Mouse (Mus musculus) heart, embryonic 16.5 days (tissue): ENCODE results near the gene Olfr1381. TPM values are rescaled to one million over a fixed set of nuclear protein-coding genes. Genes with fewer than 3 reads are reported as not detected.
"Not testable (repeated sequence)": the region's sequence is repeated elsewhere in the genome, so short reads cannot be mapped to it uniquely, and the experiment has no call there.

Experiments
- ATAC-seq: fragments of 200-750 bp; cut with Nextera tagmentation; replicated peaks from 2 replicates; pipeline ENCODE4 v1.8.0; 2017; ENCODE audit warnings: moderate number of reproducible peaks; ENCODE audit not compliant: insufficient read depth, low FRiP score; ENCODE audit errors: extremely low read depth
- H3K27ac ChIP-seq: fragments of 300-500 bp; sonication (generic); 2 replicates; pipeline ENCODE4 v1.5.1; 2014; ENCODE audit warnings: mild to moderate bottlenecking, low read length, control low read depth, moderate library complexity
- H3K27me3 ChIP-seq: fragments of 300-500 bp; sonication (generic); 2 replicates; pipeline ENCODE4 v1.6.1; 2014; ENCODE audit warnings: low read length, mixed read lengths; ENCODE audit not compliant: control insufficient read depth, insufficient read depth
- H3K36me3 ChIP-seq: fragments of 300-500 bp; sonication (generic); 2 replicates; pipeline ENCODE4 v1.6.1; 2014; ENCODE audit not compliant: control insufficient read depth, insufficient read depth
- H3K4me1 ChIP-seq: fragments of 300-500 bp; sonication (generic); 2 replicates; pipeline ENCODE4 v1.6.1; 2014; ENCODE audit warnings: low read length, mixed read lengths; ENCODE audit not compliant: control insufficient read depth, insufficient read depth
- H3K4me2 ChIP-seq: fragments of 300-500 bp; sonication (generic); 2 replicates; pipeline ENCODE4 v1.6.1; 2014; ENCODE audit warnings: low read depth, mild to moderate bottlenecking, control low read depth, low read length
- H3K4me3 ChIP-seq: fragments of 300-500 bp; sonication (generic); 2 replicates; pipeline ENCODE4 v1.5.1; 2014; ENCODE audit warnings: mild to moderate bottlenecking, control low read depth, low read length
- H3K9ac ChIP-seq: fragments of 300-500 bp; sonication (generic); 2 replicates; pipeline ENCODE4 v1.6.1; 2014; ENCODE audit warnings: low read length, control low read depth
- H3K9me3 ChIP-seq: fragments of 300-500 bp; sonication (generic); replicated peaks from 2 replicates; pipeline ENCODE4 v1.6.1; 2016; ENCODE audit warnings: low read length; ENCODE audit not compliant: control insufficient read depth
- WGBS: fragments of 180-500 bp; shearing (Covaris S2); extraction: QIAGEN DNeasy Blood & Tissue Kit; methylation state at CpG from one replicate; pipeline ENCODE4 v1.1.7; 2014; 5-methylcytosine and 5-hydroxymethylcytosine counted together
- polyA plus RNA-seq: library from polyadenylated mRNA; unstranded; fragments of >200 nt; fragmentation: Nextera tagmentation; extraction: Ambion mirVana; gene quantifications from 2 replicates; pipeline ENCODE4 v1.2.1, GENCODE M21; 2015

Olfr1381 gene
- polyA plus RNA-seq, 1 experiment from 2014 or later, result not detected

DNA sequence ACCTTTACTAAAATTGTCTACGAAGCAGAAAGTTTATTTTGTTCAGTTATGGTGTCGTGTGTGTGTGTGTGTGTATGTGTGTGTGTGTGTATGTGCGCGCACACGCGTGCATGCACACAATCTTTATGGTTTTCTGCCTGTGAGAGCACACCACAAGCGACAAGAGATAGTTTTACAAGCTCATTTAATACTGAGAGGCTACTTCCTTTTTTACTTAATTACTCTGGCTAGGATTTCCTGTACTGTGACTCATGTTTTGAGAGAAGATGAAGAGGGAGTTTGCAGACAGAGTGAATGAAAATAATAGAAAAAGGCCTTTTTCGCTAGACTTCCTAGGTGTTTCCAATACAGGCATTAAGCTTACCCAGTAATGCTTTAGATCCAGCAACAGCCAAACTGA, 37.2 kb downstream of the Olfr1381 start:
- not testable (repeated sequence) for H3K4me3 ChIP-seq, ATAC-seq, H3K27me3 ChIP-seq, H3K9me3 ChIP-seq, H3K4me1 ChIP-seq, H3K4me2 ChIP-seq, H3K36me3 ChIP-seq, H3K9ac ChIP-seq, H3K27ac ChIP-seq
- 74% methylated on average over 8 of the region's 8 CpGs for WGBS

GRCm38 (mm10) chr11:49590213-49590612, 47.0 kb downstream of the Olfr1381 start:
- Histone ChIP-seq H3K9ac (no peak overlapping the region), H3K9me3 (no peaks in the 10 kb centered on the region)
- WGBS, result 87% methylated on average over 19 of the region's 19 CpGs

DNA sequence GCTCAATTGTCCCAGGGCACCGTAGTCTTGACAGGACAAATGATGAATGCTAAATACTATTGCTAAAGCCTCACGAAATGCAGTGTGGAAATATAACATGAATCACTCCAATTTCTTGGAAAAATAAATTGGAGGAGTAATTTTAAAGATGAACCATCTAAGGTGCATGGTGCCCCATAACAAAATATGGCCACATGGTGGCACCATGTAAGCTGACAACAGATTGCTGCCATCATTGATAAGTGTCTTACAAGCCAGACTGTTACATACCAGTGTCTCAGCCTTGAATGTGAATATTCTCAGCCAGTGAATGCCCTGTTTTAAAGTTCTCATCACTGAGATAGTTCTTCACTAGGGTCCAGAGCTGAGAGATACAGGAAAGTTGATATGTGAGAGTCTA, 53.9 kb downstream of the Olfr1381 start:
- H3K36me3 ChIP-seq, H3K9ac ChIP-seq, H3K27ac ChIP-seq, H3K4me1 ChIP-seq, ATAC-seq, H3K27me3 ChIP-seq, H3K4me2 ChIP-seq, H3K9me3 ChIP-seq, H3K4me3 ChIP-seq: not testable (repeated sequence)
- WGBS, result 73% methylated on average over 2 of the region's 2 CpGs

More at GRCm38 (mm10) chr11:49590213-49590612, 47.0 kb downstream of the Olfr1381 start:
- Histone ChIP-seq H3K4me2 (no peak overlapping the region), H3K4me1 (no peaks in the 10 kb centered on the region), H3K4me3 (no peak overlapping the region), H3K36me3 (no peaks in the 10 kb centered on the region), H3K27ac (no peak overlapping the region), H3K27me3 (no peaks in the 10 kb centered on the region)
- no peak for ATAC-seq

Other genes with a start within 250 kb of the Olfr1381 start
- gene Olfr10, start 238.7 kb upstream of the Olfr1381 start, polyA plus RNA-seq, result not detected in 2 replicates
- not detected in 2 replicates for gene Olfr1391, start 220.7 kb upstream of the Olfr1381 start, polyA plus RNA-seq
- not detected in 2 replicates for gene Olfr1390, start 208.3 kb upstream of the Olfr1381 start, polyA plus RNA-seq
- gene Olfr1389, start 120.4 kb upstream of the Olfr1381 start, polyA plus RNA-seq, result not detected in 2 replicates
- not detected in 2 replicates for gene Olfr1388, start 106.8 kb upstream of the Olfr1381 start, polyA plus RNA-seq
- gene Olfr1387, start 88.1 kb upstream of the Olfr1381 start, polyA plus RNA-seq, result not detected in 2 replicates
- not detected in 2 replicates for gene Olfr1386, start 78.4 kb upstream of the Olfr1381 start, polyA plus RNA-seq
- 0.05 TPM in 1 of 2 replicates, not detected in the other for gene Olfr1385, start 54.4 kb upstream of the Olfr1381 start, polyA plus RNA-seq
- gene Olfr1384, start 36.7 kb upstream of the Olfr1381 start, polyA plus RNA-seq, result not detected in 2 replicates
- gene Olfr1383, start 23.8 kb upstream of the Olfr1381 start, polyA plus RNA-seq, result not detected in 2 replicates
- not detected in 2 replicates for gene Olfr1382, start 15.2 kb upstream of the Olfr1381 start, polyA plus RNA-seq
- not detected in 2 replicates for gene Olfr1380, start 13.4 kb downstream of the Olfr1381 start, polyA plus RNA-seq
- 6.1 and 7.4 TPM in 2 replicates for gene Flt4, start 65.8 kb downstream of the Olfr1381 start, polyA plus RNA-seq
- gene Scgb3a1, start 120.2 kb downstream of the Olfr1381 start, polyA plus RNA-seq, result 2.1 and 5.3 TPM in 2 replicates
- gene Cnot6, start 169.3 kb downstream of the Olfr1381 start, polyA plus RNA-seq, result 30.0 and 33.6 TPM in 2 replicates